Mouse (Mus musculus) myocyte (in vitro differentiated cells): Measurements from ENCODE around the gene I0C0044D17Rik. TPM values are rescaled to one million over a fixed set of nuclear protein-coding genes. Genes with fewer than 3 reads are reported as not detected.
"Not testable (repeated sequence)": the region's sequence is repeated elsewhere in the genome, so short reads cannot be mapped to it uniquely, and the experiment has no call there.

Experiments used
- H3K27me3 ChIP-seq: one replicate; pipeline ENCODE4 v1.6.1; 2011; ENCODE audit not compliant: control insufficient read depth, insufficient read depth, insufficient read length
- H3K36me3 ChIP-seq: one replicate; pipeline ENCODE4 v1.6.1; 2011; ENCODE audit not compliant: control insufficient read depth, insufficient read depth
- H3K4me2 ChIP-seq: one replicate; pipeline ENCODE4 v1.6.1; 2011; ENCODE audit warnings: low read depth, control low read depth
- H3K4me3 ChIP-seq: one replicate; pipeline ENCODE4 v1.5.1; 2011; ENCODE audit warnings: mild to moderate bottlenecking, control low read depth, moderate library complexity
- H3K79me2 ChIP-seq: one replicate; pipeline ENCODE4 v1.6.1; 2011; ENCODE audit not compliant: control insufficient read depth, insufficient read depth
- H3ac ChIP-seq: one replicate; pipeline ENCODE4 v1.6.1; 2011; ENCODE audit not compliant: control insufficient read depth, insufficient read length
- CEBPB ChIP-seq: IDR thresholded peaks from 2 replicates; pipeline ENCODE4 v1.6.1; 2011; ENCODE audit warnings: mild to moderate bottlenecking, moderate library complexity; ENCODE audit not compliant: poor library complexity, insufficient read depth, severe bottlenecking
- E2F4 ChIP-seq: IDR thresholded peaks from one replicate; pipeline ENCODE4 v1.6.1; 2011; ENCODE audit warnings: mild to moderate bottlenecking, control low read depth, moderate library complexity; ENCODE audit not compliant: insufficient read depth
- MAX ChIP-seq: IDR thresholded peaks from one replicate; pipeline ENCODE4 v1.6.1; 2011; ENCODE audit warnings: low read depth, mild to moderate bottlenecking, control low read depth
- MYOD1 ChIP-seq, 3 experiments: IDR thresholded peaks; one replicate each; pipeline ENCODE4 v1.6.1; 2011; ENCODE audit warnings: control low read depth in 2 of 3, low read depth in 2 of 3, mild to moderate bottlenecking in 2 of 3, moderate library complexity in 1 of 3; ENCODE audit not compliant: insufficient read length in 2 of 3, control insufficient read depth in 1 of 3
- MYOG ChIP-seq, 3 experiments: IDR thresholded peaks; one replicate each; pipeline ENCODE4 v1.6.1; 2011; ENCODE audit warnings: control low read depth in 2 of 3, low read depth in 2 of 3, mild to moderate bottlenecking in 2 of 3; ENCODE audit not compliant: insufficient read length in 2 of 3, control insufficient read depth in 1 of 3, insufficient read depth in 1 of 3
- POLR2A ChIP-seq: IDR thresholded peaks from one replicate; pipeline ENCODE4 v1.6.1; 2011; ENCODE audit warnings: low read depth, mild to moderate bottlenecking, control low read depth, moderate library complexity; ENCODE audit not compliant: insufficient read length
- POLR2AphosphoS2 ChIP-seq: IDR thresholded peaks from one replicate; pipeline ENCODE4 v1.6.1; 2011; ENCODE audit warnings: low read depth, control low read depth; ENCODE audit not compliant: insufficient read length
- REST ChIP-seq: IDR thresholded peaks from one replicate; pipeline ENCODE4 v1.6.1; 2011; ENCODE audit warnings: mild to moderate bottlenecking, control low read depth, moderate library complexity; ENCODE audit not compliant: insufficient read depth, insufficient read length
- SRF ChIP-seq: IDR thresholded peaks from one replicate; pipeline ENCODE4 v1.6.1; 2011; ENCODE audit warnings: low read depth; ENCODE audit not compliant: control insufficient read depth, insufficient read length
- TCF12 ChIP-seq: IDR thresholded peaks from one replicate; pipeline ENCODE4 v1.6.1; 2011; ENCODE audit warnings: mild to moderate bottlenecking, control low read depth; ENCODE audit not compliant: poor library complexity, insufficient read depth, severe bottlenecking
- TCF3 ChIP-seq: IDR thresholded peaks from one replicate; pipeline ENCODE4 v1.6.1; 2011; ENCODE audit warnings: low read depth, control low read depth; ENCODE audit not compliant: insufficient read length
- USF1 ChIP-seq: IDR thresholded peaks from one replicate; pipeline ENCODE4 v1.6.1; 2011; ENCODE audit warnings: low read depth, mild to moderate bottlenecking, control low read depth, moderate library complexity
- polyA plus RNA-seq: library from polyadenylated mRNA; unstranded; fragments of >200 nt; fragmentation: generic; extraction: Trizol; gene quantifications from one replicate; pipeline ENCODE4 v1.2.1, GENCODE M21; 2012; ENCODE audit warnings: missing spikeins

The I0C0044D17Rik gene
- polyA plus RNA-seq: not detected

GRCm38 (mm10) chr4:98823740-98824139, at the start of gene I0C0044D17Rik:
Gene I0C0044D17Rik, minus strand, starts transcription at chr4:98823840.
- not testable (repeated sequence) for H3K27me3 ChIP-seq, H3ac ChIP-seq, H3K4me2 ChIP-seq, H3K79me2 ChIP-seq, H3K36me3 ChIP-seq, H3K4me3 ChIP-seq

- H3K36me3 ChIP-seq: no peaks in the 10 kb centered on the region
- TF ChIP-seq MAX (no peak), MYOG (IDR thresholded peaks at IDR 0.05; ENCODE audit: control insufficient read depth in 1 of 3, insufficient read depth in 1 of 3, insufficient read length in 2 of 3, low read depth in 2 of 3) (no peak), REST (no peak), TCF12 (no peak), POLR2A (no peak), SRF (no peak), USF1 (no peak), POLR2AphosphoS2 (no peak), MYOD1 (IDR thresholded peaks at IDR 0.05; ENCODE audit: control insufficient read depth in 1 of 3, insufficient read length in 2 of 3, low read depth in 2 of 3) (no peak), TCF3 (no peak), E2F4 (no peak), CEBPB (no peak)
- no peak overlapping the region for H3K4me2 ChIP-seq
- H3K4me3 ChIP-seq: no peak overlapping the region
- no peak overlapping the region for H3ac ChIP-seq
- H3K79me2 ChIP-seq: no peaks in the 10 kb centered on the region
- no peaks in the 10 kb centered on the region for H3K27me3 ChIP-seq
These were observed 42.0 kb upstream of the I0C0044D17Rik start for GRCm38 (mm10) chr4:98865386-98866237.

GRCm38 (mm10) chr4:98864546-98864945, 40.9 kb upstream of the I0C0044D17Rik start:
- Histone ChIP-seq H3K36me3 (no peaks in the 10 kb centered on the region), H3K79me2 (no peaks in the 10 kb centered on the region), H3K4me3 (no peak overlapping the region), H3ac (no peak overlapping the region), H3K4me2 (no peak overlapping the region), H3K27me3 (no peaks in the 10 kb centered on the region)
- no peak for TF ChIP-seq SRF
- TF ChIP-seq CEBPB: no peak
- TF ChIP-seq USF1: no peak
- TF ChIP-seq E2F4: no peak
- no peak for TF ChIP-seq TCF3
- no peak for TF ChIP-seq TCF12
- TF ChIP-seq REST: no peak

GRCm38 (mm10) chr4:98864094-98864493, 40.5 kb upstream of the I0C0044D17Rik start:
- H3K27me3 ChIP-seq: no peaks in the 10 kb centered on the region
- no peak overlapping the region for H3K4me3 ChIP-seq
- H3ac ChIP-seq: no peak overlapping the region
- H3K79me2 ChIP-seq: no peaks in the 10 kb centered on the region
- no peak for TF ChIP-seq CEBPB
- no peak for TF ChIP-seq USF1
- no peak for TF ChIP-seq MYOD1 (IDR thresholded peaks at IDR 0.05; ENCODE audit: control insufficient read depth in 1 of 3, insufficient read length in 2 of 3, low read depth in 2 of 3)
- TF ChIP-seq POLR2A: no peak
- no peak for TF ChIP-seq TCF3
- TF ChIP-seq MAX: no peak
- TF ChIP-seq POLR2AphosphoS2: no peak
- TF ChIP-seq MYOG (IDR thresholded peaks at IDR 0.05; ENCODE audit: control insufficient read depth in 1 of 3, insufficient read depth in 1 of 3, insufficient read length in 2 of 3, low read depth in 2 of 3): no peak
- no peak for TF ChIP-seq TCF12
- no peak for TF ChIP-seq REST
- TF ChIP-seq SRF: no peak
- TF ChIP-seq E2F4: no peak
- no peaks in the 10 kb centered on the region for H3K36me3 ChIP-seq
- H3K4me2 ChIP-seq: no peak overlapping the region

GRCm38 (mm10) chr4:98863451-98863850, 39.8 kb upstream of the I0C0044D17Rik start:
- TF ChIP-seq TCF3 (no peak), REST (no peak), POLR2AphosphoS2 (no peak), MYOG (IDR thresholded peaks at IDR 0.05; ENCODE audit: control insufficient read depth in 1 of 3, insufficient read depth in 1 of 3, insufficient read length in 2 of 3, low read depth in 2 of 3) (no peak), CEBPB (no peak), E2F4 (no peak)
- H3K4me3 ChIP-seq: no peak overlapping the region
- H3K36me3 ChIP-seq: no peaks in the 10 kb centered on the region
- H3K4me2 ChIP-seq: no peak overlapping the region
- H3K27me3 ChIP-seq: no peaks in the 10 kb centered on the region
- no peak overlapping the region for H3ac ChIP-seq
- H3K79me2 ChIP-seq: no peaks in the 10 kb centered on the region
